Mouse (Mus musculus) hindbrain, embryonic 14.5 days (tissue): ENCODE measurements around the gene Ets1. TPM values are rescaled to one million over a fixed set of nuclear protein-coding genes. Genes with fewer than 3 reads are reported as not detected.

Source experiments
- ATAC-seq: fragments of 200-750 bp; cut with Nextera tagmentation; 2 replicates; pipeline ENCODE4 v1.8.0; 2017; ENCODE audit warnings: moderate number of reproducible peaks, mild to moderate bottlenecking, moderate TSS enrichment, moderate library complexity; ENCODE audit not compliant: low FRiP score
- DNase-seq: peaks from one replicate; pipeline ENCODE4 v3.0.0-alpha.2; 2015; ENCODE audit warnings: low spot score
- H3K27ac ChIP-seq: fragments of 300-500 bp; sonication (generic); 2 replicates; pipeline ENCODE4 v1.5.1; 2014; ENCODE audit warnings: mild to moderate bottlenecking, moderate library complexity
- H3K27me3 ChIP-seq: fragments of 300-500 bp; sonication (generic); 2 replicates; pipeline ENCODE4 v1.6.1; 2014; ENCODE audit warnings: mild to moderate bottlenecking, low read length, mixed read lengths; ENCODE audit not compliant: control insufficient read depth, insufficient read depth
- H3K36me3 ChIP-seq: fragments of 300-500 bp; sonication (generic); replicated peaks from 2 replicates; pipeline ENCODE4 v1.6.1; 2014; ENCODE audit not compliant: control insufficient read depth, insufficient read depth
- H3K4me1 ChIP-seq: fragments of 300-500 bp; sonication (generic); replicated peaks from 2 replicates; pipeline ENCODE4 v1.6.1; 2014; ENCODE audit warnings: antibody characterized with exemption, low read length, mixed read lengths; ENCODE audit not compliant: control insufficient read depth, insufficient read depth
- H3K4me2 ChIP-seq: fragments of 300-500 bp; sonication (generic); replicated peaks from 2 replicates; pipeline ENCODE4 v1.6.1; 2014; ENCODE audit warnings: mild to moderate bottlenecking, moderate library complexity
- H3K4me3 ChIP-seq: fragments of 300-500 bp; sonication (generic); replicated peaks from 2 replicates; pipeline ENCODE4 v1.5.1; 2014; ENCODE audit warnings: mild to moderate bottlenecking, low read length
- H3K9ac ChIP-seq: fragments of 300-500 bp; sonication (generic); 2 replicates; pipeline ENCODE4 v1.6.1; 2014
- H3K9me3 ChIP-seq: fragments of 300-500 bp; sonication (generic); 2 replicates; pipeline ENCODE4 v1.6.1; 2016; ENCODE audit warnings: low read length; ENCODE audit not compliant: control insufficient read depth
- WGBS: fragments of 180-500 bp; shearing (Covaris S2); extraction: QIAGEN DNeasy Blood & Tissue Kit; methylation state at CpG from one replicate; pipeline ENCODE4 v1.1.7; 2014; 5-methylcytosine and 5-hydroxymethylcytosine counted together
- polyA plus RNA-seq: library from polyadenylated mRNA; unstranded; fragments of >200 nt; fragmentation: Nextera tagmentation; extraction: Ambion mirVana; gene quantifications from 2 replicates; pipeline ENCODE4 v1.2.1, GENCODE M21; 2014

Gene Ets1
- polyA plus RNA-seq, 1 experiment from 2014 or later = 20.9 TPM

GRCm38 (mm10) chr9:32709764-32710734 is 74.0 kb downstream of the Ets1 start:
- Histone ChIP-seq H3K9ac (no peak overlapping the region), H3K4me3 (no peak overlapping the region), H3K4me1 (no peaks in the 10 kb centered on the region), H3K27me3 (peaks cover 16% of the 10 kb centered on the region; the same call in 1 of the 2 replicates), H3K27ac (no peak overlapping the region), H3K4me2 (no peak overlapping the region), H3K36me3 (no peaks in the 10 kb centered on the region), H3K9me3 (peaks cover 4% of the 10 kb centered on the region; the same call in 1 of the 2 replicates)
- no peak for DNase-seq
- ATAC-seq = no peak
- WGBS = 86% methylated on average over 17 of the region's 17 CpGs

- DNase-seq = no peak
- H3K4me3 ChIP-seq = no peak overlapping the region
- H3K9me3 ChIP-seq = peaks cover 4% of the 10 kb centered on the region; the same call in 1 of the 2 replicates
- 88% methylated on average over 12 of the region's 12 CpGs for WGBS
- H3K36me3 ChIP-seq = no peaks in the 10 kb centered on the region
- 0 out of 2 replicates have a peak, but pooled peaks cover 13% of the 10 kb centered on the region for H3K27me3 ChIP-seq
- H3K9ac ChIP-seq = no peak overlapping the region
- ATAC-seq = no peak
- no peak overlapping the region for H3K27ac ChIP-seq
- H3K4me1 ChIP-seq = peaks cover 2% of the 10 kb centered on the region; the same call in 1 of the 2 replicates
- H3K4me2 ChIP-seq = no peak overlapping the region
Measured at GRCm38 (mm10) chr9:32710987-32711652, 75.1 kb downstream of the Ets1 start.

- no peak for ATAC-seq
- no peak overlapping the region for H3K4me2 ChIP-seq
- no peak overlapping the region for H3K4me3 ChIP-seq
- no peak for DNase-seq
- 0 out of 2 replicates have a peak, but pooled peaks cover 12% of the 10 kb centered on the region for H3K27me3 ChIP-seq
- H3K27ac ChIP-seq = no peak overlapping the region
- 84% methylated on average over 4 of the region's 4 CpGs for WGBS
- no peak overlapping the region for H3K9ac ChIP-seq
- H3K4me1 ChIP-seq = peaks cover 5% of the 10 kb centered on the region; the same call in 1 of the 2 replicates
- peaks cover 4% of the 10 kb centered on the region; the same call in 1 of the 2 replicates for H3K9me3 ChIP-seq
- no peaks in the 10 kb centered on the region for H3K36me3 ChIP-seq
Measured at GRCm38 (mm10) chr9:32711768-32712167, 75.7 kb downstream of the Ets1 start.

GRCm38 (mm10) chr9:32712383-32712910 is 76.4 kb downstream of the Ets1 start:
- Histone ChIP-seq H3K9ac (no peak overlapping the region), H3K36me3 (no peaks in the 10 kb centered on the region), H3K4me2 (no peak overlapping the region), H3K9me3 (peaks cover 4% of the 10 kb centered on the region; the same call in 1 of the 2 replicates), H3K4me1 (peaks cover 5% of the 10 kb centered on the region; the same call in 1 of the 2 replicates), H3K4me3 (no peak overlapping the region), H3K27ac (no peak overlapping the region), H3K27me3 (0 out of 2 replicates have a peak, but pooled peaks cover 12% of the 10 kb centered on the region)
- ATAC-seq (no peak), DNase-seq (no peak)
- WGBS = 91% methylated on average over 7 of the region's 7 CpGs

GRCm38 (mm10) chr9:32713106-32713505 is 77.1 kb downstream of the Ets1 start:
- Histone ChIP-seq H3K4me2 (no peak overlapping the region), H3K27ac (no peak overlapping the region), H3K4me3 (no peak overlapping the region), H3K9ac (no peak overlapping the region), H3K27me3 (0 out of 2 replicates have a peak, but pooled peaks cover 12% of the 10 kb centered on the region), H3K4me1 (peaks cover 5% of the 10 kb centered on the region; the same call in 1 of the 2 replicates), H3K36me3 (no peaks in the 10 kb centered on the region), H3K9me3 (peaks cover 4% of the 10 kb centered on the region; the same call in 1 of the 2 replicates)
- ATAC-seq (no peak), DNase-seq (no peak)
- WGBS = 94% methylated on average over 1 of the region's 1 CpGs

- no peak for DNase-seq
- 72% methylated on average over 4 of the region's 4 CpGs for WGBS
- no peak overlapping the region for H3K9ac ChIP-seq
- 0 out of 2 replicates have a peak, but pooled peaks cover 15% of the 10 kb centered on the region for H3K27me3 ChIP-seq
- no peak for ATAC-seq
- peaks cover 4% of the 10 kb centered on the region; the same call in 1 of the 2 replicates for H3K9me3 ChIP-seq
- no peak overlapping the region for H3K4me3 ChIP-seq
- no peak overlapping the region for H3K27ac ChIP-seq
- H3K4me1 ChIP-seq = peaks cover 5% of the 10 kb centered on the region; the same call in 1 of the 2 replicates
- H3K36me3 ChIP-seq = no peaks in the 10 kb centered on the region
- no peak overlapping the region for H3K4me2 ChIP-seq
Measured at GRCm38 (mm10) chr9:32713790-32714189, 77.8 kb downstream of the Ets1 start.

- H3K4me3 ChIP-seq = no peak overlapping the region
- H3K36me3 ChIP-seq = no peaks in the 10 kb centered on the region
- WGBS = 85% methylated on average over 7 of the region's 7 CpGs
- H3K27me3 ChIP-seq = 0 out of 2 replicates have a peak, but pooled peaks cover 15% of the 10 kb centered on the region
- H3K9me3 ChIP-seq = peaks cover 4% of the 10 kb centered on the region; the same call in 1 of the 2 replicates
- ATAC-seq (no peak), DNase-seq (no peak)
- no peak overlapping the region for H3K27ac ChIP-seq
- peaks cover 5% of the 10 kb centered on the region; the same call in 1 of the 2 replicates for H3K4me1 ChIP-seq
- H3K4me2 ChIP-seq = no peak overlapping the region
- no peak overlapping the region for H3K9ac ChIP-seq
Measured at GRCm38 (mm10) chr9:32714487-32714886, 78.5 kb downstream of the Ets1 start.

- no peak overlapping the region for H3K9ac ChIP-seq
- H3K9me3 ChIP-seq = 0 out of 2 replicates have a peak, but pooled peaks cover under 1% of the 10 kb centered on the region
- no peak for DNase-seq
Measured at GRCm38 (mm10) chr9:32715806-32716466, 79.9 kb downstream of the Ets1 start.

More at GRCm38 (mm10) chr9:32715806-32716466, 79.9 kb downstream of the Ets1 start:
- Histone ChIP-seq H3K4me3 (no peak overlapping the region), H3K27me3 (peaks cover 15% of the 10 kb centered on the region; the same call in 1 of the 2 replicates), H3K4me2 (no peak overlapping the region; the same call in 1 of the 2 replicates), H3K27ac (no peak overlapping the region), H3K4me1 (peaks cover 5% of the 10 kb centered on the region; the same call in 1 of the 2 replicates), H3K36me3 (no peaks in the 10 kb centered on the region)
- ATAC-seq = peak; percentile 31; the same call in 1 of the 2 replicates
- 10% methylated on average over 9 of the region's 9 CpGs for WGBS
